Mouse (Mus musculus): ENCODE data around the gene Tbl1x.
"Not testable (repeated sequence)": the region's sequence is repeated elsewhere in the genome, so short reads cannot be mapped to it uniquely, and the experiment has no call there.

Gene Tbl1x

DNA sequence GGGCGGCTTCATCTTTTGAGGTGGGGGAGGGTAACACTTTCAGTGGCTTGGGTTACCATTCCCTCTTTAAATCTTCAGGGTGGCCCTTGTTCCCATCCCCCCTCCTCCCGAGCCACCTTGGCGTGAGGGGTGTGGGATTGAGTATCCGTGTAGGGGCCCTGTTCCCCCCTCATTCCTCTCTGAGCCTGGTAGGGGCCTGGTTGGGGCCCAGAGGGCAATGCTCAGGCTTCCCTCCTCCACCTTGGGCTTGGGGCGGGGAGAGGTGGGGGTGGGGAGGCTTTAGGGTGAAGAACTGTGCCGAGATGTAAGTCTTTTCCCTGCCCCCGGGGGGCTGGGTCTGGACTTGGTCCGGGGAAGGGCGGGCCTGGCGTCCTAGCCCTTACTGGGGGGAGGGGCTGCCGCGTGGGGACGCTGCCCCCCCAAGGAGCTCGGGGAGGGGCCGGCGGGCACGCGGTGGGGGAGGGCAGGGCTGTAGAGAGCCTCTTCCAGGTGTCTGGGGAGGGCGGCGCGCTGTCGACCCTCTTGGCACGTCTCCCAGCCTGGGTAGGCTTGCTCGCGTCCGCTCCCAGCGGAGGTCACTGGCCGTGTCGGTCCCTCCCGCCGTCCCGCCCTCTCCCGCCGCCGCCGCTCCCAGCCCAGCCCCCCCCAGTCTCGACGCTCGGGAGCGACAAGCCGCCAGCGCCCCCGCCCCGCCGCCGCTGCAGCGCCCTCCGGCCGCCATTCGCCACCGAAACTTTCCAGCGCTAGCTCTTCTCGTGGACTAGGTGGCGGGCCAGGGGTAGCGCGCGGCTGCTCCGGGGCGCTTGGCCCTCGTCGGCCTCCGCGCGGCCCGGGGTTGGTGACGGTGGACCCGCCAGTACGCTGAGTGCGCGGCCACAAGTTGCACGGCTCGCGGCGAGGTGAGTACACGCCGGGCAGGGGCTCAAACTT is at the start of gene Tbl1x:
Gene Tbl1x, plus strand, starts transcription at position 643 of the 930 bp plus-strand sequence.
- peak; percentile 72 for DNase-seq

DNA sequence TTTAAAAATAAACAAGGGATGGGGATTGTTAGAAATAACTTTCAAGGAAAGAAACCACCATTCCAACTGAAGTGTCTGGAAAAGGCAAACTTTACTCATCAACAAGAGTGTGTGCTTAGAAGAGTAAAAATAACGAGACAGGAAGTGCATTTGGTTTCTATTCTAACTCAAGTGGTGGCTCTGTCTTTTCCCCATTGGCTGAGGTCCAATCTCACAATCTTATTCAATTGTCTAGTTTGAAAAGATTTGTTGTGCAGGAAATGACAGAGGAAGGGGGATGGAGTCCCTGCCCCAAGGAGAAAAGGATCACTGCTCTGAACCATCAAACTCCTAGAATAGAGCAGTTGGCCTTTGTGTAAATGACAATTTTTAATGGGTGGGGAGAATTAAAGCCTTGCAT is 41.6 kb upstream of the Tbl1x start:
- no peak for DNase-seq

GRCm38 (mm10) chrX:77472858-77473257 is 38.0 kb upstream of the Tbl1x start:
- no peak for DNase-seq

DNA sequence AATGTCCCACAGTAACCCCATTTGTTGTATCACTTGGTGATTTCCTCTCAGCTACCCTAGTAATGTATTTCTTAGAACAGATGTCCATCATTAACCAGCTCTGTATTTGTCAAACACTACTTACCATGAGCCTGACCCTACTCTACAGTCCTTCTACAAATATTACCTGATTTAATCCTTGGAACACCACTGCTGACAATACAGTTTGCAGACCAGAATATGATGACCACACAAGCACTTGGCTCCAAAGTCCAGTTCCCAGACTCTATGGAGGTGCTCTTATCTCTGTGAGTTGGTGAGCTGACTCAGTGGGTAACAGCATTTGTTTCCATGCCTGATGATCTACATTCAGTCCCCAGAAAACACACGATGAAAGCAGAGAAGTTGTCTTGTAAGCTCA is 37.3 kb upstream of the Tbl1x start:
- DNase-seq: no peak

- peak; percentile 9 for DNase-seq
These were observed 36.3 kb upstream of the Tbl1x start for GRCm38 (mm10) chrX:77474551-77474950.

DNA sequence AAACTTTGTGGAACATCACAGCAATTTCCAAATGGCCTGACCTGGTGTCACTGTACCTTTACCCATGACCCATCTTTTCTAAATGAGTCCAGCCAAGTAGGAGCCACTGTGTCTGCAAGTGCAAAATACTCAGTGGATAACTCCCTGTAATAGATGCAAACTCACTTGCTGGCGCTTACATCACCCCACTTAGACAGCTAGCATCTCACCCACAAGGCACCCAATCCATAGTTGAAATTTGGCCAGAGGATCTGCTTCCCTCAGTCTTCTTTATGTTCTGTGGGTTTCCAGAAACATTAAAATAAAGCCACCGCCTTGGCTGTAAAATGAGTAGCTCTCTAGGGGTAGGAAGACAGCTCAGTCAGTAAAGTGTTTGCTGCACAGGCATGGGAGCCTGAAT is 33.3 kb upstream of the Tbl1x start:
- no peak for DNase-seq

- peak; percentile 21 for DNase-seq
These were observed 22.7 kb upstream of the Tbl1x start for GRCm38 (mm10) chrX:77487922-77488799.

DNA sequence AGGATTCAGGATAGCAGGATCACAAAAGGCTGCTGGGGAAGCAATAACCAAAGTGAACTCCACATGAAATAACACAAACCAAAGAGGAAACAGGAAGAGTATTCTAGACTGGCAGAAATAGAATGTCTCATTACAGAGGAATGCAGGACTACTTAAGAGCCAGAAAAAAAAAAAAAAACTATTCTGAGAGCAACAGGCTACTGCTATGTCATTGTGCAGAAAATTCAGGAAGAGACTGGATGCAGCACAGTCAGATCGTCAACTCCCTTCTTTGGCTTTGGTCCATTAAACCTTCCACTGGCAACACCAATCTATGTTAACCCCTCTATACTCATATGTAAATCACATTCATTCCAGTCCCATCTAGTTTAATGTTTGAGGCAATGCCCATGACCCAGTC is 20.7 kb upstream of the Tbl1x start:
- no peak for DNase-seq

- peak; percentile 88 for DNase-seq
These were observed 1.7 kb upstream of the Tbl1x start for GRCm38 (mm10) chrX:77509149-77509548.

GRCm38 (mm10) chrX:77509776-77510175 is 1.0 kb upstream of the Tbl1x start:
- DNase-seq: peak; percentile 59

GRCm38 (mm10) chrX:77511301-77511993 is 634 bp downstream of the Tbl1x start:
- peak; percentile 42 for DNase-seq

- no peak for DNase-seq
These were observed 1.2 kb downstream of the Tbl1x start for GRCm38 (mm10) chrX:77511994-77512485.

DNA sequence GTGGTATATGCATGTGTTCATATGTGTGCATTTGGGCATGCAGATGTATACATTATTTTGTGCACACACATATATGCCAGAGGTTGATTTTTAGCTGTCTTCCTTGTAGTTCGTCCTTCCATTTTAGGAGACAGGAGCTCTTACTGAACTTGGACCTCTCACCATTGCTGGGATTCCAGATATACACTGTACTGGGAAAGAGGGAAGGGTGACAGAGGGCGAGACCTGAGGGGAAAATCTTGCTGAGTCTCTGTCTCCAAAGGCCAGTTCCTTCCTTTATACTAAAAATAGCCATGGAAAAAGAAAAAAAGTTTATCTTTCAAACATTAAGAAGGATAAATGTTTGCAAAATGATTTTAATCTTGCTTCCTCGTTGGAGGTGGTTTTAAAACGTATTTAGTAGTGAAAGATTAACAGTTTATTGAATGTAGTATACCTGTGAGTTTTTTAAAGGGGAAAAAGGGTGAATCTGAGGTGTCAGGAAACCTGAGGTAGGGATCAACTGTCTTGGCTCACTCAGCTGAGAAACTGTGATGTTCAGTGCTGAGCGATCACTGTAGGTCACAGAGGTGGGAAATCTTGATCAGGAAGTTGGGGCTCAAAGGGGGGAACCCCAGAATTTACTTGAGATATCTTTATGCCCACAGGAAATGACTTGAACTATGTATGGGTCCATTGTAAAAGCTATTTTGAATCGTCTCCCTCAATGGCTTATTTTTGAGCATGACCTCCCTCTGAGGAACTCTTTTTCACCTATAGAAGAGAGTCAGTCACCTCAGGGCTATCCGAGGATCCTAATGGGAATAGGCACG is 6.7 kb downstream of the Tbl1x start:
- DNase-seq: no peak

DNA sequence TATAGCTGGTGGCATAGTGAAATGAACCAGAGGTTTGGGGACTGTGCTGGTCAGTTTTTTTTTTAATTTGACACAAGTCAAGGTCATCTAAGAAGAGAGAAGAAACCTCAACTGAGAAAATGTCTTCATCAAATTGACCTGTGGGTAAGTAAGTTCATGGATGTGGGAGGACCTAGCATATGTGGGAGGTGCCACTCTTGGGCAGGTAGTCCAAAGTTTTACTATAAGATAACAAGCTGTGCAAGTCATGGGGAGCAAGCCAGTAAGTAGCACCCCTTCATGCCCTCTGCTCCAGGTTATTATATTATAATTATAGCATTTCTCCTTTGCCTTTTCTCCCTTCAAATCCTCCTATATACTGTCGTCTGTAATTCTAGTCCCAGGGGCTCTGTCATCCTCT is 8.1 kb downstream of the Tbl1x start:
- DNase-seq: no peak

DNA sequence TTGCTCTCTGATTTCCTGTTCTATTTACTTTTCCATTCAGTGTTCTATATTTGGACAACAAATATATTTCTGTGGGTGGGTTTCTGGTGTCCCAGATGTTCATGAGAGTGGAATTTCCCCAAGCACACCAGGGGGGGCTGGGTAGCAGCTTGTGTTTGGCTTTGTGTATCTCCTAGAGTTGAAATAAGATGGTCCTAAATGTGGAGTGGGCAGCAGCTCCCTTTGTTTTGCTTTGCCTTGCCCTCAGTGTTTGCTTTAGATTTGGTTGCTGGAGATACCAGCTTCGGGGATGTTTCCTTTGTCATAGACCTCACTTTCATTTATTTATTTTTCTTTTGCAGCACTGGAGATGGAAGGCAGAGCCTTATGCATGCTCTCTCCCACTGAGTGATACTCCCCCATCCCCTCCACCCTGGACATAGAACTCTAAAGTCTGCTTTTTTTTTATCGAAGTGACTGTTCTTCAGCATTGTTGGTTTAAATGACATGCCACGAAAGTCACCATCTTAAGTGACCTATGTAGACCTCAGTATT is 12.1 kb downstream of the Tbl1x start:
- no peak for DNase-seq

DNA sequence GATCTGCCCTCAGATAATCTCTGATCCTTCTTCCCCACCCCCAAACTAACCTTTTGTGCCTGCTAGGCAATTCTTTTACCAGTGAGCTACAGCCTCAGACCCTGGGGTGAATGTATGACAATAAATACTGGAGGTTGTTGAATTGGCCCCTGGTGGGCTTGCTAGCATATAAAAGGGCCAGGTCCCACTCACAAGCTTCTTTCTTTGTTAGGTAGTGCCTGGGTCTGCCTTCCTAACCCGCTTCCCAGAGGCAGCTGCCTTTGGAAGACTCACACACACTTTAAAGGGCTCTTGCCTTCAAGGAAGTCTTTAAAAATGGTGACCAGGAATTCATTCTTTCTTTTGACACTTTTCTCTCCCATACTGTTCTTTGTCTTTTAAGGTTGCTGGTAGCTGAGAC is 14.4 kb downstream of the Tbl1x start:
- DNase-seq: no peak

GRCm38 (mm10) chrX:77528401-77528800 is 17.6 kb downstream of the Tbl1x start:
- no peak for DNase-seq

- no peak for DNase-seq
These were observed 20.2 kb downstream of the Tbl1x start for GRCm38 (mm10) chrX:77530997-77531396.

GRCm38 (mm10) chrX:77533922-77534321 is 23.1 kb downstream of the Tbl1x start:
- DNase-seq: no peak

DNA sequence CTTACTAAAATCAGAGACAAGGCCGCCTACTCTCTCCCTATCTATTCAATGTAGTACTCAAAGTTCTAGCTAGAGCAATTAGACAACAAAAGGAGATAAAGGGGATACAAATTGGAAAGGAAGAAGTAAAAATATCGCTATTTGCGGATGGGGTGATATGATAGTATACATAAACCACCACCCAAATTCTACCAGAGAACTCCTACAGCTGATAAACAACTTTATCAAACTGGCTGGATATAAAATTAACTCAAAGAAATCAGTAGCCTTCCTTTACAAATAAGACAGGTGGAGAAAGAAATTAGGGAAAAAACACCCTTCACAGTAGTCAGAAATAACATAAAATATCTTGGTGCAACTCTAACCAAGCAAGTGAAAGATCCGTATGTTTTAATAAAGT is 29.0 kb downstream of the Tbl1x start:
- not testable (repeated sequence) for DNase-seq

- no peak for DNase-seq
These were observed 33.2 kb downstream of the Tbl1x start for GRCm38 (mm10) chrX:77544003-77544402.

GRCm38 (mm10) chrX:77544550-77544949 is 33.7 kb downstream of the Tbl1x start:
- no peak for DNase-seq

Data from cerebellum, adult 9-10 months (tissue).